Comparison of ENCODE assay signal across 19 mouse cellular contexts in the genomic region with DNA sequence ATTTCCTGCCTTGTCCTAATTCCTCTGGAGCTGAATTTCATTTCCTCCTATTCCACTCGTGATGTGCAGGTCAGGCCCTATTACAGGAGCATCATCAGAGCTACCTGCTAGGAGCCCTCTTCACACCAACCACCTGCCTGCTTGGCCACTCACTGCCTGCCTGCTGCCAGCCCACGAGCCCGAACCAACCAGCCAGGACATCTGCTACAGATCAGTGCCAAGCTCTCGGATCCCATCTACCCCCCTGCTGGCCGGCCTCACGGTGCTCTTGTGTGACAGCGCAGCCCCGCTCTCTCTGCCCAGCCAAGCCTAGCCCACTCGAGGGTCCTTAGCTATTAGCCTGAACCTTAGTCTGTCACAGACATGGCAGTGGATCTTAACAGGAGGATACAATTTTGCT.
DNase-seq lines count a peak whose midpoint lies in the region; ATAC-seq and TF ChIP-seq lines count a peak whose summit lies in the region.
"Had no signal": no experiment of that assay in that cellular context is flagged by ENCODE, and none has a peak within 500 bp of the region (broad histone marks: within the 10 kb centered on the region; RNA-seq: fewer than 3 reads in every experiment).

No protein-coding gene starts in this region.

- peak; percentile 11 for DNase-seq in adrenal gland, postnatal 25 days
- no peak for DNase-seq in adrenal gland, adult 2 months
- no peak for DNase-seq in layer of hippocampus, adult 2 months (ENCODE audit: low spot score in 2 of 2)
- DNase-seq in layer of hippocampus, postnatal 25 days (ENCODE audit: extremely low spot score in 1 of 2, low spot score in 1 of 2) = no peak
- no peak for DNase-seq in neural tube, embryonic 10.5 days (ENCODE audit: extremely low spot score, low spot score)
- DNase-seq in retina, postnatal 1 day = no peak
- DNase-seq in urinary bladder, postnatal 25 days (ENCODE audit: low spot score) = no peak
- DNase-seq: heart, adult 2 months; heart, postnatal 14 days; kidney, postnatal 25 days; spleen, adult 18-20 months; thymus, postnatal 36 days had no signal

- no peak overlapping the region for H3K9ac ChIP-seq in neural tube, embryonic 13.5 days
- H3K9ac ChIP-seq: liver, embryonic 12.5 days; midbrain, embryonic 12.5 days had no signal

- ATAC-seq in neural tube, embryonic 13.5 days (ENCODE audit: low read depth) = 0 out of 2 replicates have a peak, but pooled peaks have one; percentile 47
- ATAC-seq: activated CD4-positive, CD25-positive, alpha-beta regulatory T cell, adult 4 months; intestine, postnatal 0 days; liver, embryonic 12.5 days had no signal

- H3K36me3 ChIP-seq in neural tube, embryonic 13.5 days = no peaks in the 10 kb centered on the region
- H3K36me3 ChIP-seq: liver, embryonic 12.5 days; midbrain, embryonic 12.5 days had no signal

- H3K9me3 ChIP-seq in neural tube, embryonic 13.5 days = no peaks in the 10 kb centered on the region
- H3K9me3 ChIP-seq: liver, embryonic 12.5 days; midbrain, embryonic 12.5 days had no signal

- TF ChIP-seq CTCF in layer of hippocampus, adult 2 months (conservative IDR thresholded peaks at IDR 0.05) = peak; percentile 29; the same call in 1 of the 2 replicates

- no peak overlapping the region for H3K4me3 ChIP-seq in layer of hippocampus, adult 2 months
- H3K4me3 ChIP-seq in neural tube, embryonic 13.5 days = no peak overlapping the region
- H3K4me3 ChIP-seq: heart, adult 2 months; liver, embryonic 12.5 days; midbrain, embryonic 12.5 days had no signal

- WGBS in neural tube, embryonic 13.5 days = 67% methylated on average over 9 of the region's 9 CpGs

- H3K4me1 ChIP-seq in neural tube, embryonic 13.5 days (replicated peaks) = no peaks in the 10 kb centered on the region
- H3K4me1 ChIP-seq: liver, embryonic 12.5 days; midbrain, embryonic 12.5 days had no signal

- no peak overlapping the region for H3K4me2 ChIP-seq in neural tube, embryonic 13.5 days
- H3K4me2 ChIP-seq: liver, embryonic 12.5 days; midbrain, embryonic 12.5 days had no signal

- no peaks in the 10 kb centered on the region for H3K27me3 ChIP-seq in neural tube, embryonic 13.5 days
- H3K27me3 ChIP-seq: CH12.LX; liver, embryonic 12.5 days; midbrain, embryonic 12.5 days had no signal

- H3K27ac ChIP-seq in layer of hippocampus, adult 2 months = no peak overlapping the region
- no peak overlapping the region for H3K27ac ChIP-seq in neural tube, embryonic 13.5 days (replicated peaks)
- H3K27ac ChIP-seq: heart, adult 2 months; liver, embryonic 12.5 days; midbrain, embryonic 12.5 days; stomach, postnatal 0 days had no signal
